Mouse (Mus musculus) embryonic facial prominence, embryonic 11.5 days (tissue): ENCODE measurements around the gene Spint2. TPM values are rescaled to one million over a fixed set of nuclear protein-coding genes. Genes with fewer than 3 reads are reported as not detected.
A peak's percentile ranks its signal among the peaks of the same experiment; 100 is the strongest.

ENCODE experiments used
- ATAC-seq: fragments of 200-750 bp; cut with Nextera tagmentation; replicated peaks from 2 replicates; pipeline ENCODE4 v1.8.0; 2017; ENCODE audit warnings: low read depth; ENCODE audit not compliant: insufficient number of reproducible peaks, low FRiP score, low TSS enrichment
- DNase-seq: peaks from one replicate; pipeline ENCODE4 v3.0.0-alpha.2; 2015; ENCODE audit warnings: low spot score
- H3K27ac ChIP-seq: fragments of 300-500 bp; sonication (generic); replicated peaks from 2 replicates; pipeline ENCODE4 v1.5.1; 2014; ENCODE audit warnings: mild to moderate bottlenecking, low read depth, low read length, control low read depth
- H3K27me3 ChIP-seq: fragments of 300-500 bp; sonication (generic); 2 replicates; pipeline ENCODE4 v1.6.1; 2014; ENCODE audit warnings: mild to moderate bottlenecking, low read length, moderate library complexity, mixed read lengths; ENCODE audit not compliant: control insufficient read depth, insufficient read depth
- H3K36me3 ChIP-seq: fragments of 300-500 bp; sonication (generic); replicated peaks from 2 replicates; pipeline ENCODE4 v1.6.1; 2014; ENCODE audit warnings: low read depth, mild to moderate bottlenecking, low read length, moderate library complexity, mixed read lengths; ENCODE audit not compliant: control insufficient read depth, insufficient read depth
- H3K4me1 ChIP-seq: fragments of 300-500 bp; sonication (generic); 2 replicates; pipeline ENCODE4 v1.6.1; 2014; ENCODE audit warnings: low read length, mixed read lengths; ENCODE audit not compliant: control insufficient read depth, insufficient read depth
- H3K4me2 ChIP-seq: fragments of 300-500 bp; sonication (generic); 2 replicates; pipeline ENCODE4 v1.6.1; 2014; ENCODE audit warnings: low read depth, mild to moderate bottlenecking, control low read depth, low read length, moderate library complexity
- H3K4me3 ChIP-seq: fragments of 300-500 bp; sonication (generic); 2 replicates; pipeline ENCODE4 v1.5.1; 2014; ENCODE audit warnings: low read depth, low read length, control low read depth
- H3K9ac ChIP-seq: fragments of 300-500 bp; sonication (generic); replicated peaks from 2 replicates; pipeline ENCODE4 v1.6.1; 2014; ENCODE audit warnings: mild to moderate bottlenecking, control low read depth, low read length
- H3K9me3 ChIP-seq: fragments of 300-500 bp; sonication (generic); replicated peaks from 2 replicates; pipeline ENCODE4 v1.6.1; 2016; ENCODE audit warnings: mild to moderate bottlenecking, low read length, inconsistent platforms, mixed read lengths; ENCODE audit not compliant: control insufficient read depth
- WGBS: fragments of 180-500 bp; shearing (Covaris S2); extraction: QIAGEN DNeasy Blood & Tissue Kit; methylation state at CpG from one replicate; pipeline ENCODE4 v1.1.7; 2014; 5-methylcytosine and 5-hydroxymethylcytosine counted together
- polyA plus RNA-seq: library from polyadenylated mRNA; unstranded; fragments of >200 nt; fragmentation: Nextera tagmentation; extraction: Ambion mirVana; gene quantifications from 2 replicates; pipeline ENCODE4 v1.2.1, GENCODE M21; 2014

Gene Spint2
- polyA plus RNA-seq, 1 experiment from 2014 or later = 71.4 TPM

GRCm38 (mm10) chr7:29306619-29307018 is 24.9 kb upstream of the Spint2 start:
- H3K27me3 ChIP-seq = 0 out of 2 replicates have a peak, but pooled peaks cover 2% of the 10 kb centered on the region
- ATAC-seq (no peak), DNase-seq (peak; percentile 82)
- H3K36me3 ChIP-seq = no peaks in the 10 kb centered on the region
- WGBS = 24% methylated on average over 7 of the region's 7 CpGs
- no peak overlapping the region for H3K27ac ChIP-seq
- no peak overlapping the region for H3K4me3 ChIP-seq
- H3K4me1 ChIP-seq = peaks cover 8% of the 10 kb centered on the region
- no peak overlapping the region for H3K9ac ChIP-seq
- H3K4me2 ChIP-seq = no peak overlapping the region
- no peaks in the 10 kb centered on the region for H3K9me3 ChIP-seq

- ATAC-seq (no peak), DNase-seq (no peak)
- Histone ChIP-seq H3K36me3 (no peaks in the 10 kb centered on the region), H3K9me3 (no peaks in the 10 kb centered on the region), H3K27me3 (0 out of 2 replicates have a peak, but pooled peaks cover 2% of the 10 kb centered on the region), H3K9ac (no peak overlapping the region), H3K4me3 (no peak overlapping the region), H3K4me2 (no peak overlapping the region), H3K4me1 (peaks cover 8% of the 10 kb centered on the region), H3K27ac (no peak overlapping the region)
- WGBS = 34% methylated on average over 7 of the region's 7 CpGs
Observed at GRCm38 (mm10) chr7:29306108-29306507, 24.4 kb upstream of the Spint2 start.

GRCm38 (mm10) chr7:29305263-29305988 is 23.7 kb upstream of the Spint2 start:
- WGBS = 22% methylated on average over 9 of the region's 9 CpGs
- Histone ChIP-seq H3K36me3 (no peaks in the 10 kb centered on the region), H3K27me3 (0 out of 2 replicates have a peak, but pooled peaks cover 2% of the 10 kb centered on the region), H3K4me3 (peak overlapping the region; percentile 58), H3K4me1 (peaks cover 8% of the 10 kb centered on the region), H3K9ac (peak overlapping the region; percentile 63), H3K4me2 (peak overlapping the region; percentile 87), H3K27ac (no peak overlapping the region; the same call in 1 of the 2 replicates), H3K9me3 (no peaks in the 10 kb centered on the region)
- no peak for ATAC-seq
- DNase-seq = no peak

- Histone ChIP-seq H3K27ac (peak overlapping the region; percentile 28; the same call in 1 of the 2 replicates), H3K4me3 (peak overlapping the region; percentile 58), H3K36me3 (no peaks in the 10 kb centered on the region), H3K4me2 (peak overlapping the region; percentile 87), H3K27me3 (0 out of 2 replicates have a peak, but pooled peaks cover 2% of the 10 kb centered on the region), H3K4me1 (peaks cover 8% of the 10 kb centered on the region), H3K9me3 (no peaks in the 10 kb centered on the region), H3K9ac (peak overlapping the region; percentile 63)
- DNase-seq (peak; percentile 54), ATAC-seq (no peak)
- WGBS = under 1% methylated on average over 48 of the region's 48 CpGs
Observed at GRCm38 (mm10) chr7:29304463-29305262, 23.0 kb upstream of the Spint2 start.

- ATAC-seq (peak; percentile 85), DNase-seq (peak; percentile 94)
- under 1% methylated on average over 61 of the region's 67 CpGs for WGBS
- no peaks in the 10 kb centered on the region for H3K9me3 ChIP-seq
- H3K4me1 ChIP-seq = peaks cover 8% of the 10 kb centered on the region
- peak within 1 kb of the TSS; percentile 58 for H3K4me3 ChIP-seq
- H3K36me3 ChIP-seq = no peaks in the 10 kb centered on the region
- peak within 1 kb of the TSS; percentile 28; the same call in 1 of the 2 replicates for H3K27ac ChIP-seq
- 0 out of 2 replicates have a peak, but pooled peaks cover 2% of the 10 kb centered on the region for H3K27me3 ChIP-seq
- peak within 1 kb of the TSS; percentile 63 for H3K9ac ChIP-seq
- peak within 1 kb of the TSS; percentile 87 for H3K4me2 ChIP-seq
Observed at GRCm38 (mm10) chr7:29303738-29304462, 22.2 kb upstream of the Spint2 start, which contains the start of gene Dpf1. Dpf1 (plus strand) TSS chr7:29303951.

GRCm38 (mm10) chr7:29302641-29303040 is 20.9 kb upstream of the Spint2 start:
- no peak for ATAC-seq
- 69% methylated on average over 7 of the region's 7 CpGs for WGBS
- Histone ChIP-seq H3K9me3 (no peaks in the 10 kb centered on the region), H3K36me3 (no peaks in the 10 kb centered on the region), H3K27ac (no peak overlapping the region), H3K4me2 (no peak overlapping the region), H3K27me3 (0 out of 2 replicates have a peak, but pooled peaks cover 2% of the 10 kb centered on the region), H3K4me1 (peaks cover 8% of the 10 kb centered on the region), H3K9ac (no peak overlapping the region), H3K4me3 (no peak overlapping the region)
- no peak for DNase-seq

GRCm38 (mm10) chr7:29301127-29301566 is 19.4 kb upstream of the Spint2 start:
- H3K9me3 ChIP-seq = no peaks in the 10 kb centered on the region
- H3K4me1 ChIP-seq = peaks cover 8% of the 10 kb centered on the region
- no peak overlapping the region for H3K9ac ChIP-seq
- WGBS = 2% methylated on average over 7 of the region's 7 CpGs
- DNase-seq (peak; percentile 91), ATAC-seq (no peak)
- 0 out of 2 replicates have a peak, but pooled peaks cover 2% of the 10 kb centered on the region for H3K27me3 ChIP-seq
- H3K36me3 ChIP-seq = no peaks in the 10 kb centered on the region
- H3K4me3 ChIP-seq = no peak overlapping the region
- no peak overlapping the region for H3K4me2 ChIP-seq
- H3K27ac ChIP-seq = no peak overlapping the region
